Mouse (Mus musculus) T-helper 1 cell (primary cell): ENCODE results near the gene Adam23.

Experiments used
- in situ Hi-C: fragments of 300-600 bp; cut with MboI, MseI; formaldehyde crosslinking; loops from one replicate; pipeline ENCODE4 v1.15.1; 2025; ENCODE audit warnings: high pct_unique_total_duplicates

Gene Adam23

DNA sequence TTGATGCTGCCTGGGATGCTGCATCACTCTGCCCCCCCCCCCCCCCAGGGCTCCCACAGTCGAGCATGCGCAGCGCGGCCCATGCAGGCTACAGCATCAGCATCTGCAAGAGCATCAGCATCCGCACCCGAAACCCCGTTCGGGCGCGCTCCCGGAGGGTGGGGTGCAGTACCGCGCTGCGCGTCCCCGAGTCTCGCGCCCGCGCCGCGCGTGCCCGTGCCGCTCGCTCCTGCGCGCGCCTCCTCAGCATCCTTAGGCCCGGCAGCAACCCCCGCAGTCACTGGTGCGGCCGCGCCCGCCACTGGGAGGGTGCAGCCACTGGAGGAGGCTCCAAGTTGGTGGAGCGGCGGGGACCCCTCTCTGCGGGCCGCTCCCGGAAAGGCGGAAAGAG is at the start of gene Adam23:
TSS of gene Adam23 (plus strand) at position 236 of the 391 bp plus-strand sequence.
- in situ Hi-C loops = no loop called here

DNA sequence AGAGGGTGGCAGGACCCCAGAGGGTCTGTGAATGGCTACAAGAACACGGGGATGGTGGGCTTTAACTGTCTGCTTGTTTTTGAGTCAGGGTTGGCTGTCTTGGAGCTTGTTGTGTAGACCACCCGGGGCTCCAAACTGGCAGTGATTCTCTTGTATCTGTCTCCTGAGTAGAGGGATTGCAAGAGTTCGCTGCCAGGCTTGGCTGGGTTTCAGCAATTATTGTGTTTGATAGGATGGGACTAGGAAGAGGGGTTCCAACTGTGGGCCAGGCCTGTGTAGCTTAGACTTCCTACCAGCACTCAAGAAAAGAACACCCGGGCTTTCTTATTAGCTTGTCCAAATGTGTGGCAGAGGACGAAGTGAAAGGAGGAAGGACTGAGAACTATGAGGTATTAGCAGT is 44.6 kb upstream of the Adam23 start:
- in situ Hi-C loops = no loop called here

DNA sequence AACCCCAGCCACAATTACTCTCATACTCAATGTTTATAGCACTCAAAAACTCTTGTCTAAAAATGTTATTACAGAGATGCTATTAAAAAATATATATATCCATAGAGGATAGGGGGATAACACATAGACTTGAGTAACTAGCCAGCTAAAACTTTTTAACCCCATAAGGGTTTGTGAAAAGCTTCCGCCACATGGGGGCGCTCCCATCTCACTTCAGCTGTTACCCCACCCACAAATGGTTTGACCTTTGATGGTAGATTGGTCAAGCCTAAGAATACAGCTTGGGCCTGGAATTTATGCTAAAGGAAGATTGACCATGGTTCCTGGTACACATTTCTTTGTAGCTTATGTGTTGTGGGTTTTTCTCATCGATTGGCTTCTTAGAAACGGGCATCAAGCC is 42.1 kb upstream of the Adam23 start:
- in situ Hi-C loops = no loop called here

DNA sequence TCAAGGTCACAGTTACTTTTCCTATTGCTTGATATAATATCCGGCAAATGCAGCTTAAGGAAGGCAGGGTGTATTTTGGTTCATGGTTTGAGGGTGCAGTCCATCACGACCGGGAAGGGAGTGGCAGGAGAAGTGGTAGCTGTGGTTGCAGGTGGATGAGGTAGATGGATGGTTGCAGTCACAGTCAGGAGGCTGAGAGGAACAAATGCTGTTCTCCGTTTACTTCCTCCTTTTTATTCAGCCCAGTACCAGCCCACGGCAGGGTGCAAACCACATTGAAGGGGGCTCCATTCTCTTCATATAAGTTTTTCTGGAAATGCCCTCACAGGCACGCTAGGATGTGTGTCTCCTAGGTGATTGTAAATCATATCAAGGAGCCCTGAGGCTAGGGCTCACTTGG is 37.3 kb upstream of the Adam23 start:
- in situ Hi-C loops = no loop called here

DNA sequence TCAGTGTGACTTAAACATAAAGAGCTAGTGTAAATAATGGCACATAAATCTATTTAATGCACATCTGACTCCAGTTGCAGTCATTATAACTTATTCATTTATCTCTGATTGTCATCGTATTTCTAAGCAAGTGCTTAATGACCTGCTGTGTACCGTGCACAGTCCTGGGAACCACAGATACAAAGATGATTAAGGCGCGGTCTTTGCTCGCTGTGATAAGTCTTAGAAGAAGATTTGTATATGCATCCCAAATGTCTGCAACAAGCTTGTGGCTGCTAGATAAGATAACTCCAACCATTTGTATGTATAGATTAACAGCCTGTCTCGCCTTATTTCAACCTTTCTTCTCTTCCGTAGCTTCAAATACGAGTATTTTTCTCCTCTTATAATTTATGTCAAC is 27.2 kb upstream of the Adam23 start:
- in situ Hi-C loops = no loop called here

DNA sequence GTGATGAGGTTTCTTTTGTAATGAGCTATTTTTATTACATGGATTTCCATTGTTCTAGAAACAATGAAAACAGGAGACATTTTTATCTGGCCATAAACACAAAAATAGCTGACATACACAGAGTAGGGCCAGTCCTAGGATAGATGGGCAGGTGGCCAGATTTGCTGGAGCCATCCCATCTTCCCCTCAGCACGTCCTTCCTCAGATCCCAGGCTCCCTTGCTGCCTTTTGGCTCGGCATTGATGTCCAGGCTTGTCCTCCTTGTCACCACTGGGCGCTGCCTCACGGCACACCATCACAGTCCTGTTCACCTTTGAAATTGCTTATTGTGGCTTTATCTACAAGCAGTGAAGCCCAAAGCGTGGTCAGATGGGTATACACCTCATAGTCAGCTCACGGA is 15.0 kb upstream of the Adam23 start:
- in situ Hi-C loops = no loop called here

DNA sequence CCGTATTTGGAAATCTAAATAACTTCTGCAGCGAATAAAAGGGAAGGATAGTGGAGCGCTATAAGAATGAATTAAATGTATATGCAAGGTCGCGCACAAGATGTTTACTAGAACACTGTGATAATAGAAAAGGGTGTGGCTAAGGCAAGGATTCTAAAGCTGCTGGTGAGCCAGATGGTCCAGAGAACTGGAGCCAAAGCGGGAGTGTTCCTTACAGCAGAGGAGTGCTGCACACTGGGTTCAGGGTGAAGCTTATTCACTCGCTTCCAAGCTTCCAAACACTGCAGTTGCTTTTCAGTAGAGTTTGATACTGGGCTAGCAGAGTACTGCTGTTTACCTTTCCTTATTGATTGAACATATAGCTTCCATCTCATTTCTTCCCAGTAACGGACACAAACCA is 14.5 kb upstream of the Adam23 start:
- in situ Hi-C loops = no loop called here

DNA sequence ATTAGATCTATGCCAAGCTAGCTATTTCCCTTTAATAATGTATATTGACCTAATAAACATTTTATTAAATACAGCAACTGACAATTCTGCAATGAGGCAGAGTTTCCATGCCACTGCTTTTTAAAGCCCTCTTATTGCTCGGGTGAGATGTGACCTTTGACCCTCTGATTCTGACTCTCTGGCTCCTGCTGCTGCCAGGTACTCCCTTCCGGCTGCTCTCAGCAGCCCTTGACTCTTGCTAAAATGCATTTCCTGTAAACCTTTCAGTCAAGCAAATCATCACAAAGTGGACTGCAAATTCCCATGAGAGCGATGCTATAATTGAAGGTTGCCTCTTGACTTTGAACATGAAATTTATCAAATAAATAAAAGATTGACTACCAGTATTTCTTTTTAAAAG is 13.8 kb upstream of the Adam23 start:
- in situ Hi-C loops = no loop called here

DNA sequence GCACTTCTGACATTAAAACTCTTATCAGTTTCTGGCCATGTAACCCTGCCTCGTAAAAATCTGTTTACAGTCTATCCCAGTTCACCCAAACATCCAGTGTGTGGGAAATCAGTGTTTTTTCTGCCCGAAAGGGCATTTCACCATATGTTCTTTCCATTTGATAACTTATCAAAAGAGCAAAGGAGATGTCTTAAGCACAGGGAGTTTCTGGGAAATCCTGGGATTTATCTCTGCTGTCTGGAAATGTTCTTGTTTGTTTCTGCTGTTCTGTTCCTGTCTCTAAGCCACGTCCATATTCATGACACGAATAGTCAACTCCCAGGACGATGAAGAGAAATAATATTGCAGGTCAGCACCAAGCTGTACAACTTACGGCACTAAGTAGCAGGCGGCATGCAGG is 11.6 kb upstream of the Adam23 start:
- in situ Hi-C loops = no loop called here

DNA sequence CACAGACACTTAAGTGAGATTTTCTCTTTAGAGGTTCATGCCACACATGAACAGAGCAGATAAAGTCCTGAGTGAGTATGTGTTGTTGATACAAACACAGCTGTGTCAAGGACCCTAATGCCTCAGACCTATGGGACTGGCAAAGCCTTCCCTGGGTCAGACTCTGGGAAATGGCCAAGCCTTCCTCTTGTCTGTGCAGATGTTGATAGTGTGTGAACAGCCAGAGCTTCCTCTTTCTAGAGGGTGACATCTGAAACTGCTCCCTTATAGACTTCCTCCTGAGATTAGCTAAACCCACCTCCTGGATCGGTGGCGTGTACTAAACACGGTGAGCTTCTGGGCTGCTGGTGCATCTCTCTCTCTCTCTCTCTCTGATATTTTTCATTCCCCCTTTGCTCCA is 8.2 kb upstream of the Adam23 start:
- in situ Hi-C loops = no loop called here

DNA sequence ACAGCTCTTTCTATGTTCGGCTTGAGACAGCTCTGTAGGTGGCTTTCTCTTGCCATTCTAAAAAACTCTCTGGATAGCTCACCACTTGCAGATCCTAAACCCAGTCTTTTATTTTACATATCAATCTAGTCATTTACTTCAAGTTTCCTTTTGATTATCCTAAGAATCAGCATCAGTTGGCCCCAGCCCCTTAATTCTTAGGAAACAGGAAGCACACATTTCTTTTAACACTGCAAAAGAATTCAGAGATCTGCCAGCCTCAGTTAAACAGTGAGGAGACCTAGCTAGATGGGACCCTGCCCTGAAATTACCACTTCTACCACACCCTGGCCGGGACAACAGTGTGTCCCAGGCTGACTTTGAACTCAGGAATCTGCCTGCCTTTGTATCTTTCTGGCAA is 3.5 kb upstream of the Adam23 start:
- in situ Hi-C loops = no loop called here

DNA sequence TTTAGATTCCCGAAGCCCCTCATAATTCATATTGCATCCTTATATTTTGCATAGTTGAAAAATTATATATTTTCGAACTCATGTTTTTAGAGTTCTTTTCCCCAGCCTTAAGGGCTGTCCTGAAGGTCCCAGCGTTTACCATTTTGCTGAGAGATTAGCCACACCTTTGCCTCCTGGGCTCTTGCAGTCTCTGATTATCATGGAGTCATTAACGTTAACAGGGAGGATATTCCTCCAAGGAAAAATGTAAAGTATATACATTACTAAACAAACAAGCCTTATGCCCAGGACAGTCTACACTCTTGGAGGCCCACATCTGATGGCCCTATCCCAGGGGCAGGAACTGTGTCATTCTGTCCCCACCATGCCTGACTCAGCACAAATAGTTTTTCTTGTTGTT is 3.1 kb upstream of the Adam23 start:
- in situ Hi-C loops = no loop called here

DNA sequence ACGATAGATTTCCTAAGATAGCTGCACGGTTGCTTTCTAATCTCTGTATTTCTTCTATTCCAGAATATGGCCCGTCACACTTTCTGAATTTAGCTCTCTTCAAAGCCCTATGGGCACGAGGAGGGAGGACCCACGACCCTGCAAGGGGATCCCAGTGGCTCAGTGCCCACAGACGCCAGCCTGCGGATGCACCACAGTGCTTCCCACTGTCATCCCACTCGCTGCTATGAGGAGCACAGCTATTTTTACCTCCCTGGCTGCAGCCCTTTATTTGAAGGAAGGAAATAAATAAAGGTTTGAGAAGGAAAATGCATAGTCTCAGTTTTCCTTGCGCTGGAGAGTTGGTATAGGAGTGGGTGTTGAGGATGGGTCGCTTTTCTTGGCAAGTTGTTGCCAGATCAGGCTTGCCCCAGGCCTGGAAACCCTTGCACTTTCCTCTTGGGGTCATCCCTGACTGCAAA is 512 bp upstream of the Adam23 start:
- in situ Hi-C loops = no loop called here

DNA sequence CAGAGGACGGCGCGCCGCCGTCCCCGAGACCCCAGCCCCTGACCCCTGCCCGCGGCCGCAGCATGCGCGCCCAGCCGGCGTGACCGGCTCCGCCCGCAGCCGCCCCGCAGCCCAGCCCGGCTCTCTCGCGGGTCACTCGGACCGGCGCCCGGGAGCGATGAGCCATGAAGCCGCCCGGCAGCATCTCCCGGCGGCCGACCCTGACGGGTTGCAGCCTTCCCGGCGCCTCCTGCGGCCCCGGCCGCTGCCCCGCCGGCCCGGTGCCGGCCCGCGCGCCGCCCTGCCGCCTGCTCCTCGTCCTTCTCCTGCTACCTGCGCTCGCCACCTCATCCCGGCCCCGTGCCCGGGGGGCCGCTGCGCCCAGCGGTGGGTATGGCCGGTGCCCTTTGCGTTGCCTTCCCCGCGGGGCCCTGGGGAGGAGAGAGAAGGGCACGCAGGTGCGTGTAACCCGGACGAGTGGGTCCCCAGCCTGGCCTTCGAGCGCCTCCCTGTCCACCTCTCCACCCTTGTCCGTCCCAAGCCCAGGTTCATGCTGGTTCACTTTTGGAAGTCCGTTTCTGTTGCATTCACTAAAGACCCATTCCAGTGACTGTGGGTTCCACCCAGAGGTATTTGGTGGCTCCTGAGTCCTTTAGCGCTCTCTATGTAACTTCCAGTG is 485 bp downstream of the Adam23 start:
- in situ Hi-C loops = no loop called here

DNA sequence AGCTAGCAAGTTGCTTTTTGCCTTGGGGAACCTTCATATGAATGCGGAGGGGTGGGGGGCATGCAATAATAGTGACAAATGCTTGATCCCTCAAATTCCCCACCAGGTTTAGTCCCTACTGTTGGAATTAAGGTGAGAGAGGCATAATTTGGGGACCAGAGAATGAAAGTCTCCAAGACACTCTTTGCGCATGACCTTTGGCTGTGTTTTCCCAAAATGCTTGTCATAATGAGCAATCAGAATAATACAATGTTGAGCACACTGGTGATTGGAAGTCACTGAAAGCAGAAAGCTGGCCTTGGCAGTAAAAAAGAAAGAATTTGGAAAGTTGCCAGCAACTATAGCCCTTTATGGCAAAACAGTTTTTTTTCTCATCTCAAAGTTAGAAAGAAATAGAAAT is 1.0 kb downstream of the Adam23 start:
- in situ Hi-C loops = no loop called here

DNA sequence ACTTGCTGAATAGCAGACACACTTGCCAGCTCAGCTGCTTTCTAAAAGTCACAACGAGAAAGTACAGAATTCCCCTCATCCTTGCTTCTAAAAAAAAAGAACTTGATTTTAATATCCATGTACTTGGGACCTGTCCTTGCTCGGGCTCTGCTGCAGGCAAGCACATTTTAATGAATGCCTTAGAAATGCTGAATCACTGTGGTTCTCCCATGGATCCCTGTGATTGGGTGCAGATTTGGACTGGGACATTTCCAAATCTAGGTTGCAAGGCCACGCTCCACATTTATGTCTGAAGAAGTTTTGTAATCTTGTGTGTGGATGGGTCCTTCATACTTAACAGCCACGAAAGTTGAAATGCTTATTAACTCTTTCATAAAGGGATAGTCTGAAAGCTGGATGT is 4.4 kb downstream of the Adam23 start:
- in situ Hi-C loops = no loop called here

DNA sequence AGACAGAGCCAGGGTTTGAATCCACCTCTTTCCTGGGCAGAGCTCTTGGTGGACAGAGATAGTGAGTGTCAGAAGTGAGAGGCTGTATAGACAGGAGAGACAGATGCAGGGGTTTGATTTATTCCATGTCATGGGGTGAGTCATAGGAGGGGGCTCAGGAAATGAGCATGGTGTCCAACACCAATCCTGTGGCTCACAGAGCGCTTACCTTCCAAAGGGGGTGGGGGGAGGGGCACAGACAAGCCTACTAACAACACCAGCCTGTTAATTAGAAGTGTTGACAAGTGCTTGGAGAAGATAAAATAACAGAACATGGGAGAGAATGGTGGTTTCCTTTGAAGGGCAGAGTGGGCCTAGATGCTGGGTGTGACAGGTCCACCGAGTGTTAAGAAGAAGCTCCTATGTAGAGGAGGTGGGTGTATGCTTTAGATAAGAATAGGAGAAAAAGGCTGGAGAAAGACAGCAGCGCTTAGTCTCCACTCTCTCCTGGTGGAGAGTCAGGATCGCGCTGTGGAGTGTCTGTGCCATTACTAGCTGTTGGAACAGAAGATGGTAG is 7.7 kb downstream of the Adam23 start:
- in situ Hi-C loops = no loop called here

DNA sequence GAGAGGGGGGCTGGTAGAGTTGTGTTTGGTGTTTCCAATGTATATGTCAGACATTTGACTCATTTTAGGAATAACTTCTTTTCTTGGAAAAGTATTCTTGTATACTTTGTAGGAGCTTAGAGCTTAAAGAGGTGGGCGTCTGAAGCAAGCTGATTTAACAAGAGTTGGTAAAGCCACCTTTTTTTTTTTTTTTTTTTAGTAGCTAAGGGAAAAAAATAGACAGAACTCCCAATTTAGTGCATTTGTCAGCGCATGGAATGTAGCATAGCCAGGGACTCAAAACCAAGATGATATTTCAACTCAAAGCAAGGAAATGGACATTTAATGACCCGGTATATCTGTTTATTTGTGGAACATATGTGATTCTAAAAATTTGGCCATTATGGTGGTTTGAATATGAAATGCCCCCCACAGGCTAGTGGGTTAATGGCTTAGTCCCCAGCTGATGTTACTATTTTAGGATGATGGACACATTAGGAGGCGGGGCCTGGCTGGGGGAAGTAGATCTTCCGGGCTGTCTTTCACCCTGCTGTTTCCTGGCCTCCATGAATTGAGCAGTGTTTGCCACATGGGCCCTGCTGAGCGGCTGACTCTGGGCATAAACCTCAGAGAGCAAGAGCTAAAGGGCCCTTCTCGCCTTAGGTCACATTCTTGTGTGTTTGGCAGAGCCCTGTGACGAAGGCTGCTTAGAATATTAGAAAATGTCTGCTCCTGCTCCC is 12.3 kb downstream of the Adam23 start:
- in situ Hi-C loops = no loop called here

DNA sequence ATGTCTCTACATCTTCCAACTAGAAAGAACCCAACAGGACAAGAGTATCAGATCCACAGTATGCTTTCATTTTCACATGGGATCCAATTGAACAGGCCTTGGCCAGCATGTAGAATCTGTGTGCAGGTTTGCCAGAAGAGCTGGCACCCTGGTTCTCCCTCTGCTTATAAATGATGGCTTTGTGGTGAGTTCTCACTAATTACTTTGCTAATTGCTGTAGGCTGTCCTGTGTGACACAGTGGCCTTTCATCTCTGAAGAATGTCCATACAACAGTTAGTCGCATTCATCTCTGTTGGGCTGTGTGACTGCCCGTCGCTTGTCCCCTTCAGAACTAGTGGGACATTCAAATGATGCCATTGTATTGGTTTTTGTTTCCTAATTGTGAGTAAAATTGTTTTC is 13.5 kb downstream of the Adam23 start:
- in situ Hi-C loops = no loop called here

DNA sequence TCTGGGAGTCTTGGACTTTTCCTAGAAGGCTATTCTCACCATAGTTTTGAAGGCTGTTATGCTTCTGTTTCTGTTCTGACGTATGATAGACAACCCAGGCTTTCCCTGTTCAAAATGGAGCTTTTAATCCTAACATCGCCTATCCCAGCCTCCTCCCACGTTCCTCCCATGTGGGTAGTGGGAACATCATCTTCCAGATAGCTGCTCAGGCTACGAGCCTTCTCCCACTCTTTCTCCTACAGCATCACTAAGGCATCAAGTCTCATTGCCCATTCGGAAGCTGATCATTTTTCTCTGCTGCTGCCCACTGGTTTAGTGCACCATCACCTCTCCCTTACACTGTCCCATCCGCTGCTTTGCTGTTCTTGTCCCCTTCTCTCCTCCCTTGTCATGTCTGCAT is 14.2 kb downstream of the Adam23 start:
- in situ Hi-C loops = no loop called here

DNA sequence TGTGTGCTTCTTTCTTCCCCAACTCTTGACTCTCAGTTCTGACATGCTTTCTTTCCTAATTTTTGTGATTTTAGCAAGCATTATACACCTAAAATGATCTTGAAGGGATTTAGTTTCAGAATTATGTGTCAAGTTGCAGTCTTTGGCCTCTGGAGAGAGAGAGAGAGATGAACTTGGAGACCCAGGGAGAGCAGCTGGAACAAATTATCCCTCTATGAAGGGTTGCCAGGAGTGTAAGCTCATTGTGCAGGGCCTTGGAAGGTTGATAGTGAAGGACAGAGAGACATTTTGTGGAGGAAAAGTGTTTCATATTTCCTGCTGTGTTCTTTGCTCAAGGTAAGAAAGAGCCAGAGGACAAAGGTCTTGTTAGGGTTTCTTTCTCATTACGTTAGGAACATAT is 18.8 kb downstream of the Adam23 start:
- in situ Hi-C loops = no loop called here

DNA sequence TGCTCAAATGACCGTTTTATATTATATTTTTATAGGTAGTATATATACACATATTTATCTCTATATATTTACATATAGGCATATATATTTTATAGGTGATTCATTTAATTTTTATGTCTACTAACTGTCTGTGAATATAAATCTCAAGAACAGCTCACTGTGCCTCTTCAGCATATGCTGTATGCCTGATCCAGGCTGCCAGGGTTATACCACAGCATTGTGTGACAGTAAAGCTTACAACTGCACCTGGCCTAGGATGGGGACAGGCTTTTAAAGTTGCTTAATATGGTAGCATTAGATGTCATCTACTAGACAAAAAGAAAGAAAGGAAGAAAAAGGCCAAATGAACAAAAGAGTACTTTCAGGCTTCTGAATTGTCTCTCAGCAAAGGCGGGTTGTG is 27.6 kb downstream of the Adam23 start:
- in situ Hi-C loops = no loop called here

DNA sequence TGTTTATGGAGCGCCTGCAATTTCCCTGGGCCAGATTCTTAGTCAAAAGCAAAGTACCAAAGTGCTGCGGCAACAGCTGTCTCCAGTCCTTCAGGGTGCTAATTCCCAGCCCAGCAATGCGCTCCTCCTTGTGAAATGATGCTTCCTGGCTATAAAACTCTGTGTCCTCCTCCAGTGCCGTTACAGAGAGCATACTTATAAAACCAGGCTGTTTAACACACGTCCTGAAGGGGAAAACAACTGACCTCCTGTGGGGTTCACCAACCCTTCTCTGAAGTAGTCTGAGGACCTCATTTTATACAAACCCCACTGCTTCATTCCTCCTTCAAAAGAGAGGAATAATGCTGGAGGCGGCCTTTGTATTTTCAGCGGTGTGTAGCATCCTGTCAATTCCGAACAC is 28.0 kb downstream of the Adam23 start:
- in situ Hi-C loops = no loop called here
